Mouse (Mus musculus): Measurements from ENCODE around the gene Cad.

Cad gene

GRCm38 (mm10) chr5:31110781-31111180 lies 56.2 kb downstream of the Cad start:
- peak; percentile 73 for DNase-seq (ENCODE audit: low read depth)

- no peak for DNase-seq (ENCODE audit: low read depth)
These were observed 61.8 kb downstream of the Cad start, which contains the start of gene Trim54 for GRCm38 (mm10) chr5:31116354-31116753. Trim54 (plus strand) TSS chr5:31116712.

DNA sequence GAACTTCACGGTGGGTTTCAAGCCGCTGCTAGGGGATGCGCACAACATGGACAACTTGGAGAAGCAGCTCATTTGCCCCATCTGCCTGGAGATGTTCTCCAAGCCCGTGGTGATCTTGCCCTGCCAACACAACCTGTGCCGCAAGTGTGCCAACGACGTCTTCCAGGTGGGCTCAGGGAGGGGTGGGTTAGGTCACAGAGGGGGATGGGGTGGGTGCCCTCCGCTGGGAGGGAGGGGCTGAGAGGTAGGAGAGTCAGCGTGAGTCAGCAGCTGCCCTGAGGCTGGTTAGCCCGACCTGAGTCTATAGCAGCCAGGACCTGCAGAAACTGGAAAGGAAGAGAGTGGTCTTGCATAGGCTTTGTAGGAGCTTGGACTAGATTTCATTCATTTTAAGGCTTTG lies 62.3 kb downstream of the Cad start:
- DNase-seq (ENCODE audit: low read depth) = no peak

GRCm38 (mm10) chr5:31121111-31121510 lies 66.5 kb downstream of the Cad start:
- no peak for DNase-seq (ENCODE audit: low read depth)

DNA sequence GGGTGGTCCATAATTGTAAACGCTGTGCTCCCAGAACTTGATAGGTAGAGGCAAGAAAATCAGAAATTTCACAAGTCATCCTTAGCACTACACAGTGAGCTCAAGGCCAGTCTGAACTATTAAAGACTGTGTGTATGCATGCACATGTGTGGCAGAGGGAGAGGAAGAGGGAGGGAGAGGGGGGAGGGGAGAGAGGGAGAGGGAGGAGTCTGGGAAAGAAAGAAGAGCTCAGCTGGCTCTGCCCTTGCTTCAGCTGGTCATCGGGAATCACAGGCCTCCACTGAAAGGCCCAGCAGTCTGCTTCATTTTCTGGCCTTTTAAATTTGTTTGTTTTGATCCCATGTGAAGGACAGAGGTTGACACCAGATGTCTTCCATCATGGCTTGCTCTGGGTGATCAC lies 68.9 kb downstream of the Cad start:
- peak; percentile 56 for DNase-seq (ENCODE audit: low read depth)

GRCm38 (mm10) chr5:31126050-31126449 lies 71.5 kb downstream of the Cad start:
- peak; percentile 32 for DNase-seq (ENCODE audit: low read depth)

Data from NIH3T3 (cell line).